Mouse (Mus musculus) lung, postnatal 0 days (tissue): ENCODE data around the gene Oxld1.

Experiments
- CTCF ChIP-seq: IDR thresholded peaks from 2 replicates; pipeline ENCODE4 v1.5.1; 2016; ENCODE audit warnings: antibody characterized with exemption, mild to moderate bottlenecking
- EP300 ChIP-seq: IDR thresholded peaks from 2 replicates; pipeline ENCODE4 v1.6.1; 2016; ENCODE audit warnings: antibody characterized with exemption, mild to moderate bottlenecking, control low read depth

GRCm38 (mm10) chr11:120452246-120452645 is 5.6 kb downstream of the Oxld1 start:
- no peak for TF ChIP-seq CTCF
- TF ChIP-seq EP300 = no peak
